Mouse (Mus musculus) C2C12 (cell line): ENCODE measurements at regions not wholly inside any gene's neighbourhood (a gene's known extent, or its start where the extent isn't known, plus 50 kb on each side); places are given as distances from the start of the nearest gene placed in this dataset.

Source experiments
- H3K27me3 ChIP-seq: one replicate; pipeline ENCODE4 v1.6.1; 2011; ENCODE audit not compliant: control insufficient read depth, insufficient read depth, insufficient read length
- H3K36me3 ChIP-seq: one replicate; pipeline ENCODE4 v1.6.1; 2011; ENCODE audit not compliant: control insufficient read depth, insufficient read depth
- H3K4me3 ChIP-seq: one replicate; pipeline ENCODE4 v1.5.1; 2011; ENCODE audit warnings: mild to moderate bottlenecking, control low read depth; ENCODE audit not compliant: poor library complexity, insufficient read depth, severe bottlenecking
- H3K79me2 ChIP-seq: one replicate; pipeline ENCODE4 v1.6.1; 2011; ENCODE audit not compliant: control insufficient read depth, insufficient read depth
- H3K79me3 ChIP-seq: one replicate; pipeline ENCODE4 v1.6.1; 2011; ENCODE audit warnings: low read depth, control low read depth
- H3ac ChIP-seq: one replicate; pipeline ENCODE3; 2011; ENCODE audit warnings: low read depth; ENCODE audit not compliant: control insufficient read depth, insufficient read length
- CEBPB ChIP-seq: IDR thresholded peaks from one replicate; pipeline ENCODE4 v1.6.1; 2011; ENCODE audit warnings: low read depth, mild to moderate bottlenecking, control low read depth, moderate library complexity
- CTCF ChIP-seq: IDR thresholded peaks from one replicate; pipeline ENCODE4 v1.5.1; 2011; ENCODE audit not compliant: control insufficient read depth, insufficient read depth, insufficient read length
- FOSL1 ChIP-seq: IDR thresholded peaks from one replicate; pipeline ENCODE4 v1.8.0; 2011; ENCODE audit warnings: mild to moderate bottlenecking, low read length; ENCODE audit not compliant: poor library complexity, insufficient read depth, severe bottlenecking
- MAX ChIP-seq: IDR thresholded peaks from one replicate; pipeline ENCODE4 v1.6.1; 2011; ENCODE audit warnings: mild to moderate bottlenecking, control low read depth
- MYOD1 ChIP-seq: IDR thresholded peaks from one replicate; pipeline ENCODE4 v1.6.1; 2011; ENCODE audit warnings: low read depth; ENCODE audit not compliant: control insufficient read depth, insufficient read length
- MYOG ChIP-seq: IDR thresholded peaks from one replicate; pipeline ENCODE4 v1.6.1; 2011; ENCODE audit not compliant: control insufficient read depth, insufficient read length; ENCODE audit errors: extremely low read depth
- USF1 ChIP-seq: IDR thresholded peaks from one replicate; pipeline ENCODE4 v1.6.1; 2011; ENCODE audit warnings: low read depth, mild to moderate bottlenecking, control low read depth, moderate library complexity

DNA sequence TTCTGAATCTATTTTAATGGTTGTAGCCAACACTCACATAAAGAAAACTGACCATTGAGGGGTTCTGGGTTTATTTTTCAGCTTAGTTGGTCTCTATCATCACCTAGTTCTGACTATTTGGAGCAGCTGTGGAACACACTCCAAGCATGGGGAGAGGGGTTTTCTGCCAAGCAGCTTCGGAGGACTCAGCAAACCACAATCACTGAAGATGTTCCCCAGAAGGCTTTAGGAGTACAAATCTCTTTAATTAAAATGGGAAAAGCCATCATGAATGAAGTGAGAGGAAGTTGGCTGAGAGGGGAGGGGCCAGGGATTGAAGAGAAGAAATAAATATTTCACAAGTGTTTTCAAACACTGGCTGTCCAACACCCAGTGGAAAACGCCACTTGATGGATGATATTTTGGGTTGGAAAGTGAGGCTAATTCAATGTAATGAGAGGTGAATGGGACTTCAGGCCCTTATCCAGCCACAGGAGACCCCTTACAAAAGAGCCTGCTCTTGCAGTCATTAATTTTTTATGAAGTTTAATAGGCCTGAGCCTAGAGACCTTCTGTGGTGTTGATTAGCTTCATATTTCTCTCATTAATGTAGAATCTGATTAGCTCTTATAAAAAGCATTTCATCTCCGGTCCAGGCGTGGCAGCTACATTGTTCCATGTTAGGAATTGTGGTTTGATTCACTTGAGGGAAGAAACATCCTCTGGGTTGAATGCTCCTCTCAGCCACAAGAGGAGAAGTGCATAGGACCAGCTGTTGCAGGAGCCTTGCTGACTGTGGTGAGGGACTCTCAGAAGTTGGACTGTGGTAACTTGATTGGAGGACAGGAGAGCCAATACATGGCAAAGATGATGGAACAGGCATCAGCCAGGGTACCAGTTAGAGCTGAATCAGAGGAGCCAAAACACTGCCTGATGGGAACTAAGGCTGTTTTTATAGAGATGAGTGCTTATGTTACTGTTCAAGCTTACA, 598.1 kb upstream of the Camk1g start:
- Histone ChIP-seq H3K36me3 (no peaks in the 10 kb centered on the region), H3K4me3 (no peak overlapping the region), H3ac (no peak overlapping the region), H3K27me3 (no peaks in the 10 kb centered on the region), H3K79me2 (no peaks in the 10 kb centered on the region), H3K79me3 (no peaks in the 10 kb centered on the region)
- no peak for TF ChIP-seq USF1
- no peak for TF ChIP-seq FOSL1
- no peak for TF ChIP-seq MYOG
- no peak for TF ChIP-seq MAX
- no peak for TF ChIP-seq MYOD1
- no peak for TF ChIP-seq CEBPB
- no peak for TF ChIP-seq CTCF

DNA sequence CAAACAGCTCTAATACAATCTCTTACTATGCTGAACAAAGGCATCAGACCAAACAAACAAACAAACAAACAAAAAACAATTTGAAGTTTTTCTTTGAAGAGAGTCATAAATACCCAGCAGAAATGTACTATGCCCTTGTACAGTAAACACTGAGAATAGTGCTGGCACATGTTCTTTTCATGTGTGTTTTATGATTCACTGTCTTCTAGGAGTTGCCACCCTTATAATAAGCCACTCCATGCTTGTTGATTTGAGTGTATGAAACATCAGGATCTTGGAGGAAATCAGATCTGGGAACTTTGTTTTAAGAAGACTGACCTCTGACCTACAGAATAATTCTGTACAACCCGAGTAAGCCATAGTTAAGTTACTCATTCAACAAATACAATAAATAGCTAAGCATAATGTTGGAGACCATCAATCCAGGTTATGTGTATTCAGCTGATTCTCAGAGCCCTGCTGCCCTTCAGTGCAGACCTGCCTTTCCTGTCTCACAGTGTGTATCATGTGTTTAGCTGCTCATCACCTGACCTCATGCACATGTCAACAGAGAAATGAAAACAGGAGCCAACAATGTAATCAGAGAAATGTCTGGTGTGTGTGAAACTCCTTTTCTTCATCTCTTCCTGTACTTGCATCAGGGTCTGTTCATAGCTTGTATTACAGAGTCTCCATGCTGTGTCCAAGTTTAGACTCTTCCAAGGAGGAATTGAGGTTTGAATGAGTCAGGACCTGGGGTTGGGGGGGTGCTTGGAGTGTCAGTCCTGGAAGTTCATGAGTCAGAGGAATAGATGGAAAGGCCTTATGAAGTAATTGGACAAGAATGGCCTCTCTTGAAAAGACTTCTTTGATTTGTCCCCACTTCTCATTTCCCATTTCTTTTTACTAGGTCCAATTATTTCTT, 596.8 kb upstream of the Camk1g start:
- Histone ChIP-seq H3K27me3 (no peaks in the 10 kb centered on the region), H3K79me3 (no peaks in the 10 kb centered on the region), H3K36me3 (no peaks in the 10 kb centered on the region), H3K4me3 (no peak overlapping the region), H3ac (no peak overlapping the region), H3K79me2 (no peaks in the 10 kb centered on the region)
- no peak for TF ChIP-seq CEBPB
- no peak for TF ChIP-seq CTCF
- no peak for TF ChIP-seq MYOG
- TF ChIP-seq MYOD1, result no peak
- TF ChIP-seq FOSL1, result no peak
- TF ChIP-seq USF1, result no peak
- TF ChIP-seq MAX, result no peak

DNA sequence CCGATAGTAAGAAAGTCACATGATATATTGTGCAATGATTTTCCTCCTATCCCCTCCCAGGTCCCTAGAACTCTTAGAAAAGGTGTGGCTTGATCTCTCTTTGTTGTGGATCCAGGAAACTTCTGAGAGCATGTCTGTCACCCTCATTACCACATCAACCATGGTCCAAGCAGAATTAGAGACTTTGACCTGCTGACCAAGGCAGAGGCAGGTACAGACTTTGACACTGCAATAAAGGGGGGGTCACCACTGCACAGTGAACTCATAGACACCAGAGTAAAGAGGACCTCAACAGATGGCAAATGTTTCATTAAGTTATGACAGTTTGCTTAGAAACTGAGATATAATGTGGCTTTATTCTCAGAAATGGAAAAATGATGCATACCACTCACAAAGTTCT, 595.2 kb upstream of the Camk1g start:
- H3K4me3 ChIP-seq, result no peak overlapping the region
- H3K36me3 ChIP-seq, result no peaks in the 10 kb centered on the region
- no peaks in the 10 kb centered on the region for H3K79me3 ChIP-seq
- H3K79me2 ChIP-seq, result no peaks in the 10 kb centered on the region
- H3ac ChIP-seq, result no peak overlapping the region
- TF ChIP-seq CTCF, result no peak
- no peak for TF ChIP-seq MYOG
- TF ChIP-seq USF1, result no peak
- no peak for TF ChIP-seq FOSL1
- TF ChIP-seq MYOD1, result no peak
- no peak for TF ChIP-seq CEBPB
- no peak for TF ChIP-seq MAX
- H3K27me3 ChIP-seq, result no peaks in the 10 kb centered on the region

DNA sequence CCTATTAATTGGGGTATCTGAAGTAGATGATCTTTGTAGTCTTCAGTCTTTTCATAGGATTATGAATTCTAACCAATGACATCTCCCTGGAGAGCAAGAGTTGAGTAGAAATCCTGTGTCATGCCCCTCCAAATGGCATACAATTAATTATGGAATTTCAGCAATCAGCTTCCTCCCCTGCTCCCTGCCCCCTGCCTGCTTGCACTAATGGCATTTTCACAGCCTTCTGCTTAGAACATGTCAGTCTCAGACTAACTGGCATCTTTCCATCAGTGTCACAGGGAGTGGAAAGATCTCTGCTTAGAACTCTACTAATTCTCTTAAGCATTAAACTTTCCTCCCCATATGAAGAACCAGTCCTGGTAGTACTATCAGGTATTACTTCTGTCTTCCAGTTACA, 581.8 kb upstream of the Camk1g start:
- Histone ChIP-seq H3K79me2 (no peaks in the 10 kb centered on the region), H3K79me3 (no peaks in the 10 kb centered on the region), H3ac (no peak overlapping the region), H3K36me3 (no peaks in the 10 kb centered on the region), H3K27me3 (no peaks in the 10 kb centered on the region), H3K4me3 (no peak overlapping the region)
- TF ChIP-seq FOSL1 (no peak), MYOG (no peak), MAX (no peak), CEBPB (no peak)

DNA sequence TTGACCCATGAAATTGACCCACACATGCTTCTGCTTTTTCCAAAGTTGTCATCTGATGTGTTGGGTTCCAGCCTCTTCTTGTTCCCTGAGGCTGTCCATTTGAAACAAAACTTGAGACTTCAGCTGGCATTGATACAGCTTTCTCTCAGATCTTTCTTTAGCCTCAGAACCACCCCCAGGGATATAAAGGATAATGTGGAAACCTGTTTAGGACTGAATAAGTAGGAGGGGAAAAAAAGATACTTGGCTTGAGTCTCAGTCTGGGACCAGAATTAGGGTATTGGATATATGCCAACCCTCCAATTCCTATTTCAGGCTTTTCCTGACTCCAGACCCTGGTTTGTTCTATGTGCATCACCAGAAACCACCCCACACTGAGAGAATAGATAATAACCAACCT, 579.7 kb upstream of the Camk1g start:
- Histone ChIP-seq H3K36me3 (no peaks in the 10 kb centered on the region), H3K79me2 (no peaks in the 10 kb centered on the region), H3K4me3 (no peak overlapping the region), H3K79me3 (no peaks in the 10 kb centered on the region), H3K27me3 (no peaks in the 10 kb centered on the region), H3ac (no peak overlapping the region)
- TF ChIP-seq MAX, result no peak
- TF ChIP-seq CEBPB, result no peak
- TF ChIP-seq USF1, result no peak
- TF ChIP-seq MYOG, result no peak
- TF ChIP-seq CTCF, result no peak
- TF ChIP-seq MYOD1, result no peak
- TF ChIP-seq FOSL1, result no peak

DNA sequence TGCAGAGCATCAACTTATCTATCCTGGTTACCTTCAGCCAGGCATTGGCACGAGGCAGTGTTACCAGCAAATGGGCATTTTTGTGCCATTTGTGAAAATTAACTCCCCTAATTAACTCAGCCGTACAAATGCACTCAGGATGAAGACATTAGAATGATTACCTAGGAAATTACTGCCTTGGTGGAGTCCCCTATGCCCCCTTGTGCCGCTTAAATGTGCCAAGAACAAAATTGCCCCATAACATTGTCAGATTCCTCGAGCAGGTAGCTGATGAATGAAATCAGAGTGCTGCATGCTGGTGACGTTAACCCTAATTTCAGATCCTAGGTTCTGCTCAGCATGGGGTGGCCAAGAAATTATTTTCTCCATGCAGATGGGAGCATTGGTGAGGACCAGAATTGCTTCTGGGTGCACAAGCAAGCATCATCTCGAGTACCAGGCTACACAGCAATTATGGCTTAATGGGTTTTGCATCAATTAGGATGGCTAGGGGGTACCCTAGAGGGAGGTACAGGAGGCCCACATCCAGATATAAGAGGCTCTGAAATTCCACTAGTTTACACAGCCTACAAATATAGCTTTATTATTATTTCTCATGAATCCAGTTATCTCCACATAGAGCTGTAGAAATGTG, 577.0 kb upstream of the Camk1g start:
- H3K79me3 ChIP-seq, result no peaks in the 10 kb centered on the region

More for the DNA sequence above, 577.0 kb upstream of the Camk1g start:
- no peak overlapping the region for H3K4me3 ChIP-seq
- H3K36me3 ChIP-seq, result no peaks in the 10 kb centered on the region
- H3K27me3 ChIP-seq, result no peaks in the 10 kb centered on the region
- no peaks in the 10 kb centered on the region for H3K79me2 ChIP-seq
- TF ChIP-seq MYOD1 (no peak), USF1 (no peak), MAX (no peak), CEBPB (no peak), MYOG (no peak), CTCF (no peak), FOSL1 (no peak)
- H3ac ChIP-seq, result no peak overlapping the region
